Mouse (Mus musculus): ENCODE results near the gene Ptch2.

- TF ChIP-seq TAL1 (IDR thresholded peaks at IDR 0.05; ENCODE audit: low read length) (no peak), GATA1 (IDR thresholded peaks at IDR 0.05; ENCODE audit: low read length) (no peak)
Measured at GRCm38 (mm10) chr4:117052626-117053025, 43.2 kb upstream of the Ptch2 start.

All from erythroblast, embryonic 14.5 days (primary cell).